Mouse (Mus musculus) T-cell, adult 2 months (primary cell): ENCODE data around the gene Tmem200a.

Experiments
- DNase-seq: peaks from one replicate; pipeline ENCODE4 v3.0.0; 2022; ENCODE audit warnings: low spot score

Tmem200a gene

GRCm38 (mm10) chr10:26078521-26079142 lies at the start of gene Tmem200a:
Gene Tmem200a (minus strand): TSS chr10:26079052.
- no peak for DNase-seq

DNA sequence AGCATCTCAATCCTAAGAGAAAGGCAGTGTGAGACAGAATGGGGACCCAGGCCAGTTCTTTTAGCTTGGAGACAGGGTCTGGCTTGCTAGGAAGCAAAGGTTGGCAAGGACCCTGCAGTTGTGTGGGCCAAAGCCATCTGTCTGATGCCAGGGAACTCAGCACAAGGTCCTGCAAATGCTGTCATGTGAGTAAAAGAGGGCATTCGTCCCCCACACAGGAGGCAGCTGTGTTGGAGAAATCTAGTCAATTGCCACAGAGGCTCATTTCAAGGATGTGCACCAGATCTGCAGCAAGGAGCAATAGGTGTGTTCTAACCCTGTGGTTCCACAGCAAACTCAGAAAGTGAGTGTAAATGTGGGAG lies 41.0 kb upstream of the Tmem200a start:
- DNase-seq, result no peak

DNA sequence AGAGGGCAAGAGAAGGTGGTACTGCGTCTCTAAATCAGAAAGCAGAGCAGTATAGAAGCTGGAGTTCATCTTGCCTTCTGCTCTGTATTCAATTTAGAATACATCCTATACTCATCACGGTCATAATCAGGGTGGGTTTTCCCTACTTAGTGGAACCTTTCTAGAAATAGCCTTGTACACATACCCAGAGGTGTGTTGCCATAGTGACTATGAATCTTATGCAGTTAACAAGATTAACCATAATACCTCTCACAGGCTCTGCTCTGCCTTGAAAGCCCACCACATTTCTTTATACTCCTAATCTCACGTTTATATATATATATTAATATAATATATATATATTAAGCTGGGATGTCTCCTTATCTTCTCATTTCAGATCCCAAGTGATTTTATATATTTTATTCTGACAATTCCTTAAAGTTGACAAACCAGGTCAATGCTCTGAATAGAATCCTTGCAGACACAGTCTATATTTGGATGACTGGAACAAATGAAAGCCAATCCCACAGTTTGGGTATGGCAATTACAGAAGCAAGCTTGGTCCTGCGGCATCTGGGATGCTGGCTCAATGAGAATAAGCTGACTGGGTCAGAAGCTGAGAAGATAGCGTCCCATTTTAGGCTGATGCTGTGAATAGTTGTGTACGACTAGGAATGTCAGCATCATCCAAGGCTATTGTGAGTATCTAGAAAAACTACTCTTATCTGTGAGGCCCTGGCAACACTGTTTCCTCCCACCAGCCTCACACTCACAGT lies 40.4 kb upstream of the Tmem200a start:
- DNase-seq, result no peak

DNA sequence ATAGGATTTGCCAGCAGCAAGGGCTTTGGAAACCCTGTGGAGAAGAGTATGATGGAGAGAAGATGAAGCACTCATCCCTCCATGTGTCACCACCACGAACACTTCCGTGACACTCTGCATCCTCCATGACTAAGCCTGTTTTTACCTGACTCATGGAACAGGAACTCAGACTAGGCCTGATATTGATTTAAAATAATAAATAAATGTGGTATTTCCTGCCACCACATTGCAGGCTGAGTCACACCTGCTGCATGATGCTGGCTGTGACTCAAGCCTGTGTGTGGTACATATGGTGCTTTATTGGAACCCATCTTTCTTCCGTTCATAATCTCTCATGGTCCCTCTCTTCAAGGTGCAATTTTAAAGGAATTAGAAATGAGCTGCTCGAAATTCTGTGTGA lies 35.6 kb upstream of the Tmem200a start:
- no peak for DNase-seq

- DNase-seq, result no peak
Measured at GRCm38 (mm10) chr10:26103330-26103982, 24.6 kb upstream of the Tmem200a start.

DNA sequence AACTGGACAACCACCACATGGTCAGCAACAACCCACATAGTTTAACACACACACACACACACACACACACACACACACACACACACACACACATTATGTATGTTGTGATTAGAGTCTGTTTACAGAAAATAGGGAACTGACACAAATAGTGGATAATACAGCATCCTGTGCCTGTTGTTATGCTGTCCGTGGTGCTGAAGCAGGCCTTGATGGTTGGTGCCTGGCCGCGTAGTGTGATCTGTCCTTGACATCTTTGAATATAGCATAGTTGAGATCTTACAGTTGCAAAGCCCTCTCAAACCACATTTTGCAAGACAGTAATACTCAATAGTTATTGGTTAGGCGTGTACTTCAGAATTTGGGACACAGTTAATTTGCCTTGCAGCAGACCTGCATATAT lies 3.2 kb upstream of the Tmem200a start:
- no peak for DNase-seq

DNA sequence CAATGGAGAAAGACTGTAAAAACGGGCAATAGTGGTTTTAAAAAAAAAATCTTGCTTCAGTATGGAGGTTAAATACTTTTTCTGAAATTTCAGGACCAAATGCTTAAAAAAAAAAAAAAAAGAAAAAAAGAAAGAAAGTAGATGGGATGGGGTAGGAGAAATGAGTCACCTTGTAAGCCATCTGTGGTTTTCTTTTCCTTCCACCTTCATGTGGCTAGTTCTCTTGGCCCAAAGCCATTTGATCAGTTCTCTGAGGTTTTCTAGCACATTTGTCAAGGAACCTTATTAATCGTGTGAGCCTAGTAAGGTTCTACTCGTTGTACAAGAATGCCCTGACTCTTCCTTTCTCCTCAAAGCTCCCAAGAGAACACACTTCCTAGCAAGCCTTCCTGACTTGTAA lies 826 bp upstream of the Tmem200a start:
- no peak for DNase-seq

DNA sequence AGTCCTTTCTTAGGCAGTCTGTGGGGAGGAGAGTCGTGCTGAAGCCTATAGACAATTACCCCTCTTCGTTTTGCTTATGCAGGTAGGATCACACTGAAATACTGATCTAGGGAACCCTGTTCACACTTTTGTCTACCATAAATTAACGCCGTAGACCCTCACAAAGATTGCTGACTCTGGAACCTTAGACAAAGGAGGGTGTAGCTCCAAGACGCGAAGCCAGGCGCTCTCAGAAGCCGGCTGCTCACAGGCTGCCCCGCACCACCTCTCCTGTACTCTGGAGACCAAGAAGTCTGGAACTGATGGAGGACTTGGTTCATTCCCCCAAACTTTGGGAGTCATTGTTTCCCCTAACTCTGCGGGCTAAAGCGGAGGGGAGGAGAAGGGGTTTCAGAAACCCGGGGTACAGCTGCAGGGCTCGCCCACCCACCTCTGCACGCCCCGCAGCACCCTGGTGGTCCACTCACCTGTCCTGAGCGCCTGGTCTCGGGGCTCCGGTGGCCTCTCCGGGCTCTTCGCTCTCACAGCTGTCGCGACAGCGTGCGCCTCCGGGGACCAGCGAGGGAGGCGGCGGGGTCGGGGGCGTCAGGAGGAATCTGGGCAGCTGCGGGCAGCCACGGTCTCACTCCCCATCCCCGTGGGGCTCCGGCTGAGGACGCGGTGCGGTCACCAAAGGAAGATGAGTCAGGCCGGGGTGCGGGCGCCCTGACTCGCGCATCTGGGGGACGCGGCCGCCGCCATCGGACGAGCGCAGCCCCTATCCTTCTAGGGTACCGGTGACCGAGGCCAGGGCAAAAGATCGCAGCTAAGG lies 976 bp downstream of the Tmem200a start, which contains the start of gene Gm9767:
Gm9767 (plus strand) TSS at position 585 of the 811 bp plus-strand sequence.
- DNase-seq, result peak; percentile 0

DNA sequence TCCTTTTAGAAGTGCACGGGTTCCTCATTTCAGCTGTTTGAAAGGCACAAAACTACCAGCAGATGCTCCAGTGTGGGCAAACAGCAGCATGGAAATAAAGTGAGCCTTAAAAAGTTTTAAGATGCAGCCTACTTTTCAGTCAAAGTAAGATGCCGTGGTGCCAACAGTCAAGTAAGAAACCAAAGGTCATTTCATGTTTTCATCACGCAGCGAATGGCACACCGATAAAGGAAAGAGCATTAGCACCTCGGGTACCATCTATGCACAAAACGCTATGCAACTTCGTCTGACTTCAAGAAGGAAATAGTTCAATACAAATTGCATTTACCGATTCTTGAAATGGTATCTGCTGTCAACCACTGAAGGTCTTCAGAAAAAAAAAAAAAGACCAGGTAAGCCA lies 1.9 kb downstream of the Tmem200a start:
- DNase-seq, result no peak

DNA sequence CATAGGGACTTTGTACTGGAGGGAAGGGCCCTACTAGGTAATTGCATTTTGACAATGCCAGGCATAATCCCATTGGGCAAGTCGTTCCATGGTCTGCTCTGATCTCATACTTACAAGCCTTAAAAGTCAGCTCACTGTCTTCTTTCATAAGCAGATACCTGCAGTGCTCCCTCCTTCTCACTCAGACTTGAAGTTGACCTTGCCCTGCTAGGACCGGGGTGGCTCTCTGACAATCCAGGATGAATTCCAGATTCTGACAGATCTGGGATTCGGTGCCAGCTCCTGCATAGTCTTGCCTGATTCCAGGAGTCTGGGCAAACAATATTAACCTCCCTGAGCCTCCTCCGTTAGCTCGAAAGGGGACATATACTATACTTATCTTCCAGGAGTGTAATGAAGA lies 6.9 kb downstream of the Tmem200a start:
- no peak for DNase-seq

GRCm38 (mm10) chr10:26063071-26063470 lies 15.8 kb downstream of the Tmem200a start:
- no peak for DNase-seq

DNA sequence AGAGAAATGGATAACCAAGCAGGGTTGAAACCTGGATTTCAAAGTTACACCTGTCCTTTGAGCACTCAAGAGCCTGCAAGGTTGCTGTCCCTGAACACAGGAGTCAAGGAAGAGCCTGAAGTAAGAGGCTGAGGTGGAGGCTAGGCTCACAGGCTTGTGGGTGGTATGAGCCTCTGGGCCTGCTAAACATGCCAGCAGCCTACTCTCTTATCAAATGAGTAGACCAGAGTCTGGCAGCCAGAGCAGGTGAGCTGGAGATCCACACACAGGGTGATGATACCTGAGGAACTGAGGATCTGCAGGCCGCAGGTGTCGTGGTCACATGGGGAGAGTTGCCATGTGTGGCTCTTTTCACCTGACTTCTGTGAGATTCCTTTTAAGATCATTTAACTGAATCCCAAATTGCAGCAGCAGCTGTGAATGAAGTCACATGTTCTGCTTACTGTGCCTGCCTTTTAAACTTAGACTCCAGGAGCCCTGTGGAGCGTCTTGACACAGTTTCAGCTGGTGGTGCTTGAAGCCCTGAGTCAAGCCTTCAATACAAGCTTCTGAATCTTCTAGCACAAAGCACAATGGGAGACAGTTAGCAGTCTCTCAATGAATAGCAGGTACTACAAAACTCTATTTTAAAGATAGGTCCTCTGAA lies 19.1 kb downstream of the Tmem200a start:
- no peak for DNase-seq

DNA sequence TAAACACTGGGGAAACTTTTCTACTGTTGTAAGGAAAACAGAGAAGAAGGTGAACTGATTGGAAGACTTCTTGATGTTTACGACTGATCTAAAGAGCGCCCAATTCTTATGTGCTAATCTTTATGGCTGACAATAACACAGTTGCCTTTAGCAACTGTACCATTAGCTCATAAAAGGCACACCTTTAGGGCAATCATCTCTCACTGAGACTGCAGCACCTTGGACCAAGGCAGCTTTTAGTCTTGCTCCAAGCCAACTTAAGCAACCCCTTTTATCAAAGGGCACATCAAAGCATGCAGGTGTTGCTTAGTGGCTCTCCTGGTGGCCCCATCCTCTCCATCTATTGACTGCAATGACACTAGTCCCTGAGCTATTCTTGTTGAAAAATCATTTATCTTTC lies 27.7 kb downstream of the Tmem200a start:
- no peak for DNase-seq

DNA sequence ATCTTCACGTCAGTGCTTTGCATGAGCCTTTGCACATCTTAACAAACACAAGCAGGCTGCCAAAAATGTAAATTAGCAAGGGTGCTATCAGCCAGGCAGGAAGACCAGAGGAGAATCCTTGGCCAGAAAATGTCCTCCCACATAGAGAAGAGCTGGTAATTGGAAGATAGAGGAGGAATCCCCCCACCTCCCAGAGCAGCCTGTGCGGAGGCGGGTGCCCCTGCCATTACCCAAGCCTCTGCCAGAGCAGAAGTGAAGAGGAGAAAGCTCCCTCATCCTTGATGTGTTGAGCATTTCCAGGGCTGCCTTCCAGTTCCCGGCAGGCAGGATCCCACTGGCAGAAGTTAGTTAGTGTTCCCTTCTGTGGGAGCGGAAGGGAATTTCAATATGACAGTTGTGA lies 43.9 kb downstream of the Tmem200a start:
- no peak for DNase-seq

GRCm38 (mm10) chr10:26018740-26019139 lies 60.1 kb downstream of the Tmem200a start:
- DNase-seq, result no peak

- no peak for DNase-seq
Measured at GRCm38 (mm10) chr10:26014298-26014697, 64.6 kb downstream of the Tmem200a start.

GRCm38 (mm10) chr10:26008948-26009347 lies 69.9 kb downstream of the Tmem200a start:
- DNase-seq, result no peak

- DNase-seq, result no peak
Measured at GRCm38 (mm10) chr10:26005471-26005870, 73.4 kb downstream of the Tmem200a start.

DNA sequence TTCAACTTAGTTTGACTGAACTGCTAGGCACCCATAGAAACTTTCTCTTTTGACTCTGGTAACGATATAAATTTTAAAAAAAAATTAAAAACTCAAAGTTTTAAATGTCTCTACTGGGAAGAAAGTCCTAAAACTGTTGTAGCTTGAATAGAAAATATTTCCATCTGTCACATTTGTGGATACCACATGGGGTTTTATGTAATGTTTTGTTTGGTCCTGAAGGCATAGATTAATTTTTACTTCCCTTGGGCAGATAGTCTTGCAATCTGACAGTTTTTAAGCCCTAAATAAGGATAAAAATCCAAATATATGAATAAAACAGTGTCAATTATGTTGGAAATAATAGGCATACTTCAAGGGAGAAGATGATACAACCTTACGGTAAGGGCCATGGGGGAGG lies 78.0 kb downstream of the Tmem200a start:
- no peak for DNase-seq

DNA sequence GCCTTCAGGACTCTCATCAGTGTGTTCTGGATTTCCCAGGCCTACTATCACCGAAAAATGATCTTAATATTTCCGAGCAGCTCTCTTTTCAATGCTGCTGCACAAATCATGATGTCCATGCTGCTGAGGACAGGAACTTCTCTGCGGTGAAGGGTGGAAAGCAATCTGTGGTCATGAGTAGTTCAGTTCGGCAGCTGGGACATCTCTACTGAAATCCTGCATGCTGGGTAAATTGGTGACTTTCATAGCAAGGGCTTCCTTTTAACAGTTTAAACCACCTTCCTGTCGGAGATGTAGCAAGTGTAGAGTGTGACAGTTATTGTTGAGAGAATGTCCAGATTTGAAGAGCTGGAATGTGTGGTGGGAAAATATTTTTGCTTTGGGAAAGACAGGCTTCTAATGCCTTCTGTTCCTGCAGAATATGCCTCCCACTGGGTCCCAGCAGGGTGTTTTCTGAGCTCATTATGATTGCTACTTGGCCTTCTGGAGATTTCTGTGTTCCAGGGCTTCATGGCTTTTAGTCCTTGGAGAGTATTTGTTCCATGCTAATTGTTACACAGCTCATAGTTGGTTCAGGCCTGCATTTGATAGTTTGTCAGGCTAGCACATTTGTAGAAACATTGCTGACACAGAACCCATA lies 79.4 kb downstream of the Tmem200a start:
- no peak for DNase-seq

DNA sequence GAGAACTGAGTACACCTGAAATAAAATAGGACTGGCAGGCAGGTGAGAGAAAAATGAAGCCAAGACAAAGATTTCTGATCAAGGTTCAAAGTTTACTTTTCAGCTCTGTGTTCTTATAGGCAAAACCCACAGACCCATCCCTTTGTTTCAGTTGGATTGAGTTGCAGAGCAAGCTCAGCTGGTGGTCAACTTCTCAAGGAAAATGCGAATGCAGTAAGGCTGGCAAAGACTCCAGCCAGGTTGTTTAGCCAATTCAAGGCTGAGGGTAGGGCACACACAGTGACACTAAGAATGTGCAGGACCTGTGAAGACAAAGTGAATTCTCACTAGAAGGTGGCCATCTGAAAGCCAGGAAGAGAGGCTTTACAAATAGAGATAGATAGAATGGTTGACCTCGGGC lies 94.8 kb downstream of the Tmem200a start:
- DNase-seq, result no peak
